Mouse (Mus musculus) T-helper 2 cell (primary cell): ENCODE measurements at regions not wholly inside any gene's neighbourhood (a gene's known extent, or its start where the extent isn't known, plus 50 kb on each side); places are given as distances from the start of the nearest gene placed in this dataset.

Experiments used
- in situ Hi-C: fragments of 300-600 bp; cut with MboI, MseI; formaldehyde crosslinking; loops from one replicate; pipeline ENCODE4 v1.15.1; 2025; ENCODE audit warnings: high pct_unique_total_duplicates

DNA sequence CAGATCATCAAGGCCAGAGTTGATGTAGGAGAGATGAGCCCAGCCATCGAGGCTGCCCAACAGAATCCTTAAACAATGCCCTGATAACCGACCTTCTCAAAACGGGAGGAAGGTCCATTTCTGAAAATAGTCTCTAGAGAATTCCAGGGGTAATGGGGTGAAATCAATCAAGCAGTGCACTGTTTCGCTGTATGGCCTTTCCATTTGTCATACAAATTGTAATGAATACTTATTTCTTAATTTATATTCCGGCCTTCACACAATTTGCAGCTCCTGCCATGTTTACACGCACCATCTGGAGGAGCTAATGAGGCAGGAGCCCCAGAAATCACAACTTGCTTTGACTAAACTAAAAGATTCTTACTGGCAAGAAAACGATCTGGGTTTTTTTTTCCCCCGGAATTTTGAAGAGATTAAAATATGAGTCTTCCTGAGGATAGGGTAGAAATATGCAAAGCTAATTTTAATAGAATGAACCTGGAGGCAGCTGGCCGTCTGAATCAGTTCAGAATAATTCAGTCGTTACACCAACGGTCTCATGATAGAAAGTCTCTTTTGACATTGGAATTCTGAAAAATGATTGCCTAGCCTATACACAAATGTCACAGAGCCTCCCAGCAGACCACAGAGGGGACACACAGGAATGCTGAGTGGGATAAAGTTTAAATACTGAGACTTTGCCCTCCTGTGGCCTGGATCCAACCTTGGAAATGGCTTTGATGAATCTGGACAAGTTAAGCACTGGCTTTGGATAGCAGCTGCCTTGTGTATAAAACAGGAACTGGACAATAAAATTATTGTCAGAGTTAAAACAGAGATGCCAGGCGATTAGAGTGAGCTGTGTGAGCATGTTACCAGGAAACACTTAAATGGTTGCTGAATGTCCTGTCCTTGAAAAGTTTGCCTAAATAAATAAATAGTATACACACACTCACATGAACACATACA, 115.0 kb upstream of the Frem1 start:
- in situ Hi-C loops = no loop called here

DNA sequence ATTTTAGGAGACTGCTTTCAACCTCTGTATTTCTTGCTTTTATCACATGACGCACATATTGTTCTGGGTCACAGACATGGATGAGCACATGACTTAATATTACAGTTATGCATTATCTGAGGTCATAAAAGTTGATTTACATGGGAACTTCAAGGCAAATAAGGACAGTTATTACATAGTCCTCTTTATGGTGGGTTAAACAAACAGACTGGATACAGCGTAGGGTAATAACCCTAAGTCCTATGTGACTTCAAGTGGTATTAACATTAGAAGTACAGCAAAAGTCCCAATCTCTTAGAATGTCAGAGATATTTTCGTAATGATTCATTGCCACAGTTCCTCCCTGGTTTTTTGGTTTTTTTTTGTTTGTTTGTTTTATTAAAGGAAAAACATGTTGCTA, 94.6 kb upstream of the Frem1 start:
- in situ Hi-C loops = no loop called here

DNA sequence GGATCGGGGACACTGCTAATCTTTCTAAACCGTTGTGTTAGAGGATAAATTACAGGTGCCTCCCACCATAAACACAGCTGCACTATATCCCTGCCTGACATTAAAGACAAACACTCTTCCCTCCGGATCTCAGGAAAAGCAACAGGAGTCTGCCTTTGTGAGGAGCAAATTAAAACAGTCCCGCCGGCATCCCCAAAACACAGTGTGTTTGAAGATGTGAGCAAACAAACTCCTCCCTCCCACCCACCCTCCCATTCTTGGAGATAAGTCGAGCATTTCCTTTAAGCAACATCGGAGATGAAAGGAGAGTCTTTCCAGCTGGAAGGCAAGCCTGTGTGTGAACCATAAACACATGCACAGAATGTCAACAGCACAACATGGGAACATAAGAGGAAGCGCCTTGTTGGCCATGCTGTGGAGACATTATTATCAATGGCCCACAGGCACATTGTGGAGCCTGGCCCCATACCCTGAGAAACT, 93.6 kb upstream of the Frem1 start:
- in situ Hi-C loops = no loop called here

DNA sequence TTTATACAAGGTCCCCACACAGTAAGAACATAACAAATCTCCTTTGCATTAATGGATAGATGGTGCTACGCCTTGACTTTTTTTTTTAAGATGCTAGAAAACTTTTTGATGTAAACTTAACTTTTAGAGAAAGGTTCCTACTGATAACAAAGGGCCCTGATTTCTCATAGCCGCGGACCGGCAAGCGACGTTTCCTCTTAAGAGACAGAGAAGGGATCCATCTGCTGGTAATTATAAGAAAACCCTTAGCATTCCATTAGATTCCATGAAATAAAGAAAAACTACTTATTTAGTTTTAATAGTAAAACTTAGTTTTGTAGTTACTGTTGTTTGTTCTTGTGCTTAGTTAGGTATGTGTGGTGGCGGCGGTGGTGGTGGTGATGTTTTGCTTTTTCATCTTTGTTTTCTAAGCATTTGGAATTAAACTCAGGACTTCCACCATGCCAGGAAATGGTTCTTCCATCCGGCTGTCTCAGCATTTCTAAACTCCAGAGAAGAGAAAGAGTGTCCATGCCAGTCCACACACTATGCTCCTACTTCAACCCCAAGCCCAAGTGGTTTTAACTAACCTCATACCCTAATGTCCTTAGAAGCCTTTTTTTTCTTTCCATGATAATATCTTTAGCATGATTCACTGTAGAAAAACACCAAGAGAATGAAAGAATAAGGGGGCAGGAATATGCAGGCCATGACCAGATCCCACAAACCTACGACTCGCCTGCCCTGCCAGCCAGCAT, 92.8 kb upstream of the Frem1 start:
- in situ Hi-C loops = no loop called here

DNA sequence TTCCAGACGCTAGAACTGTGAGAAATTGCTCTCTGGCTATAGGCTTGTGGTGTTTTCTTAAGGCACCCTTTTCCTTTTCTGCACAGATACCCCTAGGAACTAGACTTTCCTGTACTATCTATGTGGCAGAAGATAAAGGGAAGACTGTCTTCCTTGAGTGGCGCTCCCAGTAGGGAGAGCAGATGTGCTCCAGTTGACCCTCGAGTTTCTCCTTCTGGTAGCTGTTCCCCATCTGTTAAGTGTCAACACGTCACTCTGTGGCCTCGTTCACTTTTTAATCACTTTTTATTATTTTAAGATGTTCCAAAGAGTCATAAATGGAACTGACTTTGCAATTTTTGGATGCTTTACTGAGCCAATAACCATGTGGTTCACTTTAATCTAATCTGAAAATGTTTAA, 89.6 kb upstream of the Frem1 start:
- in situ Hi-C loops = no loop called here

DNA sequence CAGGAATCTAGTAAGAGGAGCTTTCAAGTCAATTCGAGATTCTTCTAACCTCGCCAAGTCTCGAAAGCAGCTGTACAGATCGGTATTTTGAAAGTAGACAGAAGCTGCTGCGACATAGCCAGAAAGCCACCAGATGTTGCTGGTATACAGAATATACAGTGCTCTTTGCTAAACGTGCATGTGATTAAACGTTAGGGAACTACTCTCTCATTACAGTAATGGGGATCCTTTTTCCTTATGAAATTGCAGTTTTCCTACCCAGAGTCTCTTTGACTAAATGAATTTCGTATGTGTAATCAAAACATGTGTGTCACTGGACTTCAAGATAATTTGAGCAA, 70.5 kb upstream of the Frem1 start:
- in situ Hi-C loops = loop anchor here (25.0 kb wide), 1 partner anchor 1385 kb away; no protein-coding TSS in a partner anchor

DNA sequence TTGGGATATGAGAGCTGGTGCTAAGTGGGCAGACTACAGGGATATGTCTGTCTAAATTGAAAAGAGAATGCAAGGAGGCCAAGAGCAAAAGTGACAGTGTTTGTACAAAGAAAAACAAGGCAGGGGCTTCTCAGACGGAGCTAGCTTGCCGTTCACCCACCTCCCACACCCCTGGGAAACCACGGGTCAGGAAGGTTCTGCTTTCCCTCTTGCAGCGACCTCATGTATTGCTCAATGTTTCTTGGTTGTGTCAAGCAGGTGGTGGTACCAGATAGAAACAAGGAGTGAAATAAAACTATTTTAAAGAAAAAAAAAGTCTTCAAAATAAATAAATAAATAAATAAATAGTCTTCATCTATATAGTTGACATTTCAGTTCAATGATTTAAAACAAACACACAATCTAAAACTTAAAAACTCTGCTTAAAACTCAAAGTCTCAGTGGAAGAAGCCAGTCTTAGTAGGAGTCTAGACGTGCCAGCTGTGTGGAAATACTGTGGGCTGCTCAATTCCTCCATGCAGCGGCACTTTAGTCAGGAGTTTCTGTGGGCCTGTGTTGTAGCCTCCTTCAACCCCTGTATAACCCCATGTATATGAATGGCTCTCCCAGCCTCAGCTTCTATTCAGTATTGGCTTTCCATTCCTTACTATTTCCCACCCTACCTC, 70.0 kb upstream of the Frem1 start:
- in situ Hi-C loops = loop anchor here (25.0 kb wide), 1 partner anchor 1385 kb away; no protein-coding TSS in a partner anchor

DNA sequence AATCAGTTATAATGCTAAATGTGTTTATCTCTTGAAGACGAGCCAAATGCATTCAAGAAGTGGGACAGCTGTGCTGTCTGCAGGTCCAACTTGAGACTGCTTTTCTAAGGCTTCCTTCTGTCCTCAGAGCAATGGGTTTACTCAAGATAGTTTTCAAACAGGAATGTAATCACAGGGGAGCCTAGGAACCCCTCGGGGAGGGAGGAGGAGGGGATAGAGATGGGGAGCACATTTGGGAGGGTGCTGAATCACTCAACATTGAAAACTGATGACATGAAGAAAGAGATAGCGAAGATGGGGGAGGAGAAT, 56.5 kb upstream of the Frem1 start:
- in situ Hi-C loops = loop anchor here (25.0 kb wide), 1 partner anchor 1371 kb away; no protein-coding TSS in a partner anchor

DNA sequence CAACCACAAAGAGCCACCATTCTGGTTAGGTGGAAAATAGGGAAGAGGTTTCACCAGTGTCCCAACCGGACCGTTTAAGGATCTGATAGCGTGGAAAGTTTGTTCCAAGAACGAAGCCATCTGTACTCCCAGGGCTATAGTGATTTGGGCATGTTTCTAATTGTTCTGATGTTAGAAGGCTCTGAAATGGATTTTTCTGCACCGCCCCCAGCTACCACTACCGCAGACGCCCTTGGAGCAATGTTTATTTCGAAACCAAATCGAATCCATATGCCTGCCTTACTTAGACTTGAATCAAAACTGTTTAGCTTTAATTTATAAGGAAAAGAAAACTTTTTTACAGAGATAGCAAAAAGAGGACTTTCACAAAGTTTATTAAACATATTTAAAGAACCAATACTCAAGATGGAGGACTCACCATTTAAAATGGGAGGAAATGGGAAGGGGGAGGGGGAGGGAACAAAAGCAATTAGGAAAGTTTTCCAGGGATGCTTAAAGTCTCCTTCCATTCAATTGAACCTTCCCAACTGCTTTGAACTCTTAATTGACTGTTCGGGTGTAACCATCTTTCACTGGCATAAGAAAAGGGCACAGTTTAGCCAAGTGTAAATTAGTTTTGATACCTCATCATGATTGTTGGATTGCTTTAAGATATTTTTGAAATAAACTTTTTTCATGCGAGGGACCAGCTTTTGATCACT, 56.0 kb upstream of the Frem1 start:
- in situ Hi-C loops = loop anchor here (25.0 kb wide), 1 partner anchor 1371 kb away; no protein-coding TSS in a partner anchor

DNA sequence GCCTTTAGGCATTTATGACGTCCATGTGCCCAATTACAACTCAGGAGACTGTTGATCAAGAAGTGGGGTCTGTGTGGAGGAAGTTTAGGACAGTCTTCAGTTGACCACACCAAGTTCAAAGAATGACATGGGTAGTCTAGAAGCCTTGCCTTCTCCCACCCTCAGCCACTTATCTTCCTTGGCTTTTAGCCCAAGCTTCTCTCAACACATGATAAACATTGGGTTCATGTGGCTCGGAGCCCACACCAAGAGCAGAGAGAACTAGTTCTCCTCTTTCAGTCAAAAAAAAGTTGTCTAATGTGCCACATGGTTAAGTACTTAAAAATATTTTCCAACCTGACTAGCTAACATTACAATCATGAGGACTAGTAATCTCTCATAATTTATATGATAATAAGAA, 55.0 kb upstream of the Frem1 start:
- in situ Hi-C loops = loop anchor here (25.0 kb wide), 1 partner anchor 1370 kb away; no protein-coding TSS in a partner anchor

DNA sequence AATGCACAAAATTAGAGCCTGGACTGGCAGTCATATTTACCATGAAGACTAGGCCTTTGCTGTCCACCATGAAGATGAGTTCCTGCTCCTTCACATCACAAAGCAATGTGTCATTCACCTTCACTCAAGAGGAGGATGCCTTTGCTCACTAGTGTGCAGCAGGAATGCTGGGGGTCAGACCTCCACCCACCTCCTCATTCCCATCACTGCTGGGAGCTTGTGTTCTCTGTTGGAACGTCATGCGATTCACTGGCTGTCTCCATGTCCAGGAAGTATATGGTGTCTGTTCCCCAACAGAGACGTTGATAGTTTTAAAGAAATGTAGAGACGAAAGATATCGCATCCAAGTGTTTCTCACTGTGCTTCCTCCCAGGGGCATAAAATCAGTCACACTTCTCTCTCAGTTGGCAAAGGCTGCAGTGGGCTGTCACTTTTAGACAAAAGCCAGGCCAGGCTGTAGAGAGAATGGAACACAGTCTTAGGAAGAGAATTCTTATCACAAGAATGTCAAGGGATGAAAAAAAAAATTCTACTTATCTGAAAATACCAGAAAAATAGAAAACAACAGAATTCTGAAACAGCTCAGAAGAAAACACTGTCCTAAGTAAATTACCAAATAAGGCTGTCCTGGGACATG, 52.0 kb upstream of the Frem1 start:
- in situ Hi-C loops = loop anchor here (25.0 kb wide), 1 partner anchor 1367 kb away; no protein-coding TSS in a partner anchor

DNA sequence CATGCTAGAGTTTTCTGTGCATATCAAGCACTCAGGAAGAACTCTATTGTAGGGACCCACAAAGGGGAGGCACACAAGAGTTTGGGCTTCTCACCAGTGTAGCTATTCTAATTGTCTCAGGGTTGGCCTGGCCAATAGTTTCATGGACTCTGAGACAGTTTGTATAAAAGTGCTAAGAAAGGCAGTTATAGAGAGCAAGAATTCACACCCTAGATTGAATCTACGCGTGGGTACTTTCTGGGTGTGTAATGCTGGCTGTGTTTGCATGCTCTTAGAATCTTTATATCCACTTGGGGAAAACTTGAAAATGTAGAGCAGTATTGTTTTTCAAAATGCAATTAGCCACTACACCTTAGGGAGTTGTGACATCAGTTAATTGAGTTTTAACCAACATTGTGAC, 50.8 kb upstream of the Frem1 start:
- in situ Hi-C loops = loop anchor here (25.0 kb wide), 1 partner anchor 1366 kb away; no protein-coding TSS in a partner anchor

DNA sequence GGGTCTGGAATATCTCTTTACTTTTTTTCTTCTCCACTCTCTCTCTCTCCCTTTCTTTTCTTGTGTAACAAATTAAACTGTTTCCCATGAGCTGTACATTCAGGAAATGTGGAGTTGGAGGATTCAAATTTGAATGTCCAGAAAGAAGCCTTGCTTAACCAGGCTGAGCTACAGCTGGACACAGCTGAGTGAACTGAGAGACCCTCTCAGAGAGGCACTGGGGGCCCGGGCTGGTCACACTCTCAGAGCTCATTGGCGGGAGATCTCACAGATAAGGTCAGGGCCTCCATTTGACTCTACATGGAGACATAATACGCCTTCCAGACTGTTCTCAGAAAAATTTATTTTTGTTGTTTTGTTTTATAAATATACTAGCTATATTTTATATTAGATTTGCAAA, 49.9 kb upstream of the Frem1 start:
- in situ Hi-C loops = loop anchor here (25.0 kb wide), 1 partner anchor 1365 kb away; no protein-coding TSS in a partner anchor
